Mouse (Mus musculus) limb, embryonic 11.5 days (tissue): ENCODE results near the gene Spata31d1c. TPM values are rescaled to one million over a fixed set of nuclear protein-coding genes. Genes with fewer than 3 reads are reported as not detected.

Experiments
- polyA plus RNA-seq: library from polyadenylated mRNA; unstranded; fragments of >200 nt; fragmentation: Nextera tagmentation; extraction: Ambion mirVana; gene quantifications from 2 replicates; pipeline ENCODE4 v1.2.1, GENCODE M21; 2014

Gene Spata31d1c
- polyA plus RNA-seq, 1 experiment from 2014 or later, result not detected

Other genes with a start within 250 kb of the Spata31d1c start
- gene Cntnap3, start 129.1 kb upstream of the Spata31d1c start, polyA plus RNA-seq, result 0.35 and 0.41 TPM in 2 replicates
- not detected in 2 replicates for gene Spata31, start 115.7 kb upstream of the Spata31d1c start, polyA plus RNA-seq
- not detected in 2 replicates for gene Prss47, start 19.7 kb downstream of the Spata31d1c start, polyA plus RNA-seq
- gene Mfsd14b, start 79.9 kb downstream of the Spata31d1c start, polyA plus RNA-seq, result 49.3 and 53.6 TPM in 2 replicates
- gene Olfr465-ps1, start 105.0 kb downstream of the Spata31d1c start, polyA plus RNA-seq, result not detected in 2 replicates
- gene Olfr466, start 117.2 kb downstream of the Spata31d1c start, polyA plus RNA-seq, result not detected in 2 replicates
- 0.40 TPM in 1 of 2 replicates, not detected in the other for gene Nlrp4f, start 172.9 kb downstream of the Spata31d1c start, polyA plus RNA-seq
- not detected in 2 replicates for gene Gm10775, start 226.5 kb downstream of the Spata31d1c start, polyA plus RNA-seq
- 19.7 and 23.0 TPM in 2 replicates for gene Zfp369, start 245.8 kb downstream of the Spata31d1c start, polyA plus RNA-seq